Comparison of ENCODE assay signal across 11 mouse cellular contexts in the genomic region with DNA sequence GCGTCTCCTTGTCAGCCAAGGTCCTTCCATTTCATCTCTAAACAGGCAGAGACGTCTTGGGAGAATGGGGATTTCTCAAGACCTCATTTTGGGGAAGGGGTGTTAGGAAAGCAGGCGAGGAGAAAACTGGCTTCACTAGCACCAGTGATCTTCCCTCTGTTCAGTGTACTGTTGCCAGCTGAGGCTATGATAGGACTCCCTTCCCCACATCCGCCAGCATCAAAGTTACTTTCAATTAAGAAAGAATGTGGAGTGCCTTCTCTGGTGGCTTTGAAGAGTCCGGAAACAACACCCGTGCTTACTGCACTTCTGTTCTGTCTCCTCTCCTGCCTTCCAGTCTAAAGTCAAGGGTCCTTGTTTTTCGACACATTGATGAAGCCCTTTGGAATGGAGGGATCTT. TPM values are rescaled to one million over a fixed set of nuclear protein-coding genes. Genes with fewer than 3 reads are reported as not detected.
A peak's percentile ranks its signal among the peaks of the same experiment; 100 is the strongest.
DNase-seq lines count a peak whose midpoint lies in the region; ATAC-seq lines count a peak whose summit lies in the region.
"Had no signal": no experiment of that assay in that cellular context is flagged by ENCODE, and none has a peak within 500 bp of the region (broad histone marks: within the 10 kb centered on the region; RNA-seq: fewer than 3 reads in every experiment).

No protein-coding gene starts in this region.

- under 1% methylated on average over 7 of the region's 7 CpGs for WGBS in kidney, embryonic 16.5 days
- WGBS in hindbrain, embryonic 15.5 days: 3% methylated on average over 7 of the region's 7 CpGs
- WGBS in neural tube, embryonic 11.5 days: 5% methylated on average over 7 of the region's 7 CpGs

- peak overlapping the region; percentile 97 for H3K4me2 ChIP-seq in kidney, embryonic 16.5 days (replicated peaks; ENCODE audit: low read depth, low read length)
- peak overlapping the region; percentile 67 for H3K4me2 ChIP-seq in hindbrain, embryonic 15.5 days
- peak overlapping the region; percentile 95; the same call in 1 of the 2 replicates for H3K4me2 ChIP-seq in neural tube, embryonic 11.5 days (ENCODE audit: low read depth)

- H3K9me3 ChIP-seq in kidney, embryonic 16.5 days (ENCODE audit: low read length): no peaks in the 10 kb centered on the region
- H3K9me3 ChIP-seq in hindbrain, embryonic 15.5 days: no peaks in the 10 kb centered on the region
- H3K9me3 ChIP-seq in neural tube, embryonic 11.5 days (ENCODE audit: control insufficient read depth, low read length): no peaks in the 10 kb centered on the region

- H3K4me3 ChIP-seq in kidney, embryonic 16.5 days (ENCODE audit: low read length): peak overlapping the region; percentile 5; the same call in 1 of the 2 replicates
- peak overlapping the region; percentile 71 for H3K4me3 ChIP-seq in hindbrain, embryonic 15.5 days
- no peak overlapping the region for H3K4me3 ChIP-seq in neural tube, embryonic 11.5 days (ENCODE audit: low read depth, low read length)

- no peaks in the 10 kb centered on the region for H3K36me3 ChIP-seq in kidney, embryonic 16.5 days (ENCODE audit: insufficient read depth, low read length)
- H3K36me3 ChIP-seq in hindbrain, embryonic 15.5 days: no peaks in the 10 kb centered on the region
- H3K36me3 ChIP-seq in neural tube, embryonic 11.5 days (ENCODE audit: control insufficient read depth, insufficient read depth, low read length): no peaks in the 10 kb centered on the region

- peaks cover 47% of the 10 kb centered on the region for H3K27me3 ChIP-seq in kidney, embryonic 16.5 days (ENCODE audit: insufficient read depth, low read length)
- peaks cover 7% of the 10 kb centered on the region; the same call in 1 of the 2 replicates for H3K27me3 ChIP-seq in hindbrain, embryonic 15.5 days
- peaks cover 3% of the 10 kb centered on the region; the same call in 1 of the 2 replicates for H3K27me3 ChIP-seq in neural tube, embryonic 11.5 days (ENCODE audit: control insufficient read depth, insufficient read depth, low read length)

- DNase-seq in kidney, postnatal 25 days: no peak
- DNase-seq in embryo, embryonic 10.5 days (ENCODE audit: low spot score): peak; percentile 42
- no peak for DNase-seq in neural tube, embryonic 11.5 days (ENCODE audit: low spot score)
- no peak for DNase-seq in adrenal gland, postnatal 10 days
- no peak for DNase-seq in lung, postnatal 36 days
- no peak for DNase-seq in MN1 (ENCODE audit: low spot score)
- DNase-seq: thymus, adult 18-20 months had no signal

- H3K4me1 ChIP-seq in kidney, embryonic 16.5 days (ENCODE audit: insufficient read depth, low read length): peaks cover 17% of the 10 kb centered on the region
- peaks cover 8% of the 10 kb centered on the region for H3K4me1 ChIP-seq in hindbrain, embryonic 15.5 days (replicated peaks)
- no peaks in the 10 kb centered on the region for H3K4me1 ChIP-seq in neural tube, embryonic 11.5 days (ENCODE audit: control insufficient read depth, insufficient read depth, low read length)

- H3K9ac ChIP-seq in kidney, embryonic 16.5 days (replicated peaks; ENCODE audit: low read length): no peak overlapping the region
- H3K9ac ChIP-seq in hindbrain, embryonic 15.5 days: peak overlapping the region; percentile 75
- H3K9ac ChIP-seq in neural tube, embryonic 11.5 days (ENCODE audit: low read length): no peak overlapping the region

- no peak overlapping the region for H3K27ac ChIP-seq in kidney, embryonic 16.5 days (ENCODE audit: low read length)
- H3K27ac ChIP-seq in hindbrain, embryonic 15.5 days (replicated peaks): no peak overlapping the region
- no peak overlapping the region for H3K27ac ChIP-seq in neural tube, embryonic 11.5 days (ENCODE audit: low read depth, low read length)

- no peak for ATAC-seq in kidney, embryonic 16.5 days (ENCODE audit: low FRiP score, low TSS enrichment)
- no peak for ATAC-seq in hindbrain, embryonic 15.5 days (ENCODE audit: low FRiP score, low read depth)
- ATAC-seq in neural tube, embryonic 11.5 days (ENCODE audit: insufficient read depth, low FRiP score, low TSS enrichment): no peak

RNA-seq across cellular contexts. Expression of a gene that starts 1.4 kb away (rescaled TPM):
- polyA plus RNA-seq in kidney, embryonic 16.5 days (2015; fragmentation: Nextera tagmentation; extraction: Ambion mirVana): 0.31 and 0.40 TPM in 2 replicates
- polyA plus RNA-seq in hindbrain, embryonic 15.5 days (2015; fragmentation: Nextera tagmentation; extraction: Ambion mirVana): 22.4 and 25.1 TPM in 2 replicates
- polyA plus RNA-seq in neural tube, embryonic 11.5 days (2014; fragmentation: Nextera tagmentation; extraction: Ambion mirVana): 0.44 and 0.58 TPM in 2 replicates
- under 1 TPM; 0.42 to 0.69 TPM for total RNA-seq in adrenal gland, postnatal 10 days (2021)
- total RNA-seq: MEL; neutrophil, adult 5-6 weeks had no signal

Comparison
In these comparisons a context has a peak if more than half of its experiments do, and no peak if none do; other contexts are left out.
1. RNA of a gene that starts 1.4 kb away (polyA plus RNA-seq): 22.4 to 25.1 TPM in hindbrain, embryonic 15.5 days; 0.44 to 0.58 TPM in neural tube, embryonic 11.5 days and 0.31 to 0.40 TPM in kidney, embryonic 16.5 days; every median in the first group is over 10 times any median in the second.
2. Peak in every context shown above with its lines, with median percentiles within 50 percentile points of each other: H3K4me2 ChIP-seq.